Mouse (Mus musculus) small intestine, adult 2 months (tissue): ENCODE data around the gene Npr2.

Experiments
- CTCF ChIP-seq: fragments of 200-500 bp; IDR thresholded peaks from 2 replicates; pipeline ENCODE4 v1.5.1; 2012; ENCODE audit warnings: low read depth, mild to moderate bottlenecking, control low read depth, inconsistent platforms, low read length, moderate library complexity, mixed read lengths; ENCODE audit not compliant: insufficient replicate concordance, insufficient read length; ENCODE audit errors: extremely low read depth
- POLR2A ChIP-seq: fragments of 200-500 bp; IDR thresholded peaks from 2 replicates; pipeline ENCODE4 v1.6.1; 2012; ENCODE audit warnings: low read depth, mild to moderate bottlenecking, control low read depth, inconsistent platforms, low read length, moderate library complexity

- TF ChIP-seq CTCF: no peak
- no peak for TF ChIP-seq POLR2A
Measured at GRCm38 (mm10) chr4:43657146-43657545, 25.4 kb downstream of the Npr2 start.
